Mouse (Mus musculus) lung, postnatal 14 days (tissue): ENCODE data around the gene Pheta1.

ENCODE experiments used
- DNase-seq: peaks from one replicate; pipeline ENCODE4 v3.0.0; 2021

The Pheta1 gene

GRCm38 (mm10) chr5:121894647-121895046 is 45.9 kb downstream of the Pheta1 start:
- DNase-seq, result no peak

GRCm38 (mm10) chr5:121895117-121895756 is 46.5 kb downstream of the Pheta1 start:
- DNase-seq, result no peak

- no peak for DNase-seq
These were observed 54.3 kb downstream of the Pheta1 start for GRCm38 (mm10) chr5:121902809-121903745.
